Mouse (Mus musculus) heart, embryonic 15.5 days (tissue): ENCODE data around the gene Abat. TPM values are rescaled to one million over a fixed set of nuclear protein-coding genes. Genes with fewer than 3 reads are reported as not detected.

Experiments used
- ATAC-seq: fragments of 200-750 bp; cut with Nextera tagmentation; replicated peaks from 2 replicates; pipeline ENCODE4 v1.8.0; 2017; ENCODE audit warnings: low read depth, moderate TSS enrichment; ENCODE audit not compliant: insufficient number of reproducible peaks, insufficient read depth, low FRiP score
- H3K27ac ChIP-seq: fragments of 300-500 bp; sonication (generic); 2 replicates; pipeline ENCODE4 v1.5.1; 2015; ENCODE audit warnings: mild to moderate bottlenecking, inconsistent platforms
- H3K27me3 ChIP-seq: fragments of 300-500 bp; sonication (generic); 2 replicates; pipeline ENCODE4 v1.6.1; 2015; ENCODE audit warnings: inconsistent platforms
- H3K36me3 ChIP-seq: fragments of 300-500 bp; sonication (generic); 2 replicates; pipeline ENCODE4 v1.6.1; 2015; ENCODE audit warnings: mild to moderate bottlenecking, inconsistent platforms
- H3K4me1 ChIP-seq: fragments of 300-500 bp; sonication (generic); replicated peaks from 2 replicates; pipeline ENCODE4 v1.6.1; 2015; ENCODE audit warnings: inconsistent platforms
- H3K4me2 ChIP-seq: fragments of 300-500 bp; sonication (generic); 2 replicates; pipeline ENCODE4 v1.6.1; 2015; ENCODE audit warnings: inconsistent platforms, mild to moderate bottlenecking, moderate library complexity
- H3K4me3 ChIP-seq: fragments of 300-500 bp; sonication (generic); 2 replicates; pipeline ENCODE4 v1.5.1; 2015; ENCODE audit warnings: mild to moderate bottlenecking, inconsistent platforms
- H3K9ac ChIP-seq: fragments of 300-500 bp; sonication (generic); 2 replicates; pipeline ENCODE4 v1.6.1; 2015; ENCODE audit warnings: mild to moderate bottlenecking, inconsistent platforms
- H3K9me3 ChIP-seq: fragments of 300-500 bp; sonication (generic); replicated peaks from 2 replicates; pipeline ENCODE4 v1.6.1; 2016; ENCODE audit warnings: inconsistent platforms
- WGBS: fragments of 180-500 bp; shearing (Covaris S2); methylation state at CpG from one replicate; pipeline ENCODE4 v1.1.7; 2015; ENCODE audit warnings: mixed read lengths; 5-methylcytosine and 5-hydroxymethylcytosine counted together
- polyA plus RNA-seq: library from polyadenylated mRNA; unstranded; fragments of >200 nt; fragmentation: Nextera tagmentation; extraction: Ambion mirVana; gene quantifications from 2 replicates; pipeline ENCODE4 v1.2.1, GENCODE M21; 2015

The Abat gene
- polyA plus RNA-seq, 1 experiment from 2014 or later: 25.7 TPM

GRCm38 (mm10) chr16:8576111-8576510 is 62.9 kb downstream of the Abat start:
- H3K9me3 ChIP-seq: no peaks in the 10 kb centered on the region
- 76% methylated on average over 3 of the region's 3 CpGs for WGBS

GRCm38 (mm10) chr16:8576901-8577300 is 63.7 kb downstream of the Abat start:
- no peaks in the 10 kb centered on the region for H3K4me1 ChIP-seq
- H3K4me2 ChIP-seq: no peak overlapping the region
- H3K9ac ChIP-seq: no peak overlapping the region
- no peak overlapping the region for H3K27ac ChIP-seq
- H3K4me3 ChIP-seq: no peak overlapping the region
- H3K9me3 ChIP-seq: no peaks in the 10 kb centered on the region
- no peak for ATAC-seq
- H3K36me3 ChIP-seq: no peaks in the 10 kb centered on the region; the same call in 1 of the 2 replicates
- H3K27me3 ChIP-seq: no peaks in the 10 kb centered on the region
- 56% methylated on average over 3 of the region's 3 CpGs for WGBS

More at GRCm38 (mm10) chr16:8576111-8576510, 62.9 kb downstream of the Abat start:
- no peaks in the 10 kb centered on the region for H3K4me1 ChIP-seq
- ATAC-seq: no peak
- no peak overlapping the region for H3K4me2 ChIP-seq
- H3K4me3 ChIP-seq: no peak overlapping the region
- H3K27me3 ChIP-seq: no peaks in the 10 kb centered on the region
- no peak overlapping the region for H3K9ac ChIP-seq
- no peak overlapping the region for H3K27ac ChIP-seq
- no peaks in the 10 kb centered on the region for H3K36me3 ChIP-seq

- peaks cover 8% of the 10 kb centered on the region for H3K36me3 ChIP-seq
- WGBS: 58% methylated on average over 4 of the region's 4 CpGs
- H3K4me1 ChIP-seq: no peaks in the 10 kb centered on the region
- H3K4me3 ChIP-seq: no peak overlapping the region
- H3K9ac ChIP-seq: no peak overlapping the region
- no peak overlapping the region for H3K4me2 ChIP-seq
- no peak for ATAC-seq
- no peak overlapping the region for H3K27ac ChIP-seq
- H3K27me3 ChIP-seq: no peaks in the 10 kb centered on the region
- H3K9me3 ChIP-seq: no peaks in the 10 kb centered on the region
Observed at GRCm38 (mm10) chr16:8578326-8578725, 65.1 kb downstream of the Abat start.

GRCm38 (mm10) chr16:8579546-8579945 is 66.3 kb downstream of the Abat start:
- H3K9ac ChIP-seq: no peak overlapping the region
- ATAC-seq: no peak
- H3K27ac ChIP-seq: no peak overlapping the region
- no peaks in the 10 kb centered on the region for H3K4me1 ChIP-seq
- no peak overlapping the region for H3K4me3 ChIP-seq
- peaks cover 8% of the 10 kb centered on the region for H3K36me3 ChIP-seq
- no peaks in the 10 kb centered on the region for H3K27me3 ChIP-seq
- no peak overlapping the region for H3K4me2 ChIP-seq
- WGBS: 69% methylated on average over 5 of the region's 5 CpGs
- H3K9me3 ChIP-seq: no peaks in the 10 kb centered on the region

GRCm38 (mm10) chr16:8581661-8582239 is 68.5 kb downstream of the Abat start:
- H3K27me3 ChIP-seq: no peaks in the 10 kb centered on the region
- peaks cover 8% of the 10 kb centered on the region for H3K36me3 ChIP-seq
- WGBS: 87% methylated on average over 6 of the region's 6 CpGs
- H3K9me3 ChIP-seq: no peaks in the 10 kb centered on the region
- no peaks in the 10 kb centered on the region for H3K4me1 ChIP-seq
- H3K9ac ChIP-seq: no peak overlapping the region
- H3K4me2 ChIP-seq: no peak overlapping the region
- no peak overlapping the region for H3K27ac ChIP-seq
- H3K4me3 ChIP-seq: no peak overlapping the region
- ATAC-seq: no peak

- no peak for ATAC-seq
Observed at GRCm38 (mm10) chr16:8582579-8583295, 69.5 kb downstream of the Abat start.

GRCm38 (mm10) chr16:8584248-8584647 is 71.0 kb downstream of the Abat start:
- Histone ChIP-seq H3K4me3 (no peak overlapping the region), H3K36me3 (peaks cover 14% of the 10 kb centered on the region), H3K4me1 (no peaks in the 10 kb centered on the region), H3K9me3 (no peaks in the 10 kb centered on the region), H3K27ac (no peak overlapping the region), H3K9ac (no peak overlapping the region), H3K4me2 (no peak overlapping the region), H3K27me3 (no peaks in the 10 kb centered on the region)
- WGBS: 81% methylated on average over 1 of the region's 1 CpGs
- no peak for ATAC-seq

More at GRCm38 (mm10) chr16:8582579-8583295, 69.5 kb downstream of the Abat start:
- Histone ChIP-seq H3K36me3 (peaks cover 8% of the 10 kb centered on the region), H3K27ac (no peak overlapping the region), H3K4me1 (no peaks in the 10 kb centered on the region), H3K4me3 (no peak overlapping the region), H3K9ac (no peak overlapping the region), H3K27me3 (no peaks in the 10 kb centered on the region), H3K9me3 (no peaks in the 10 kb centered on the region), H3K4me2 (no peak overlapping the region)
- 94% methylated on average over 5 of the region's 5 CpGs for WGBS

- Histone ChIP-seq H3K27ac (no peak overlapping the region), H3K36me3 (peaks cover 20% of the 10 kb centered on the region), H3K4me2 (no peak overlapping the region), H3K27me3 (no peaks in the 10 kb centered on the region), H3K4me3 (no peak overlapping the region), H3K9me3 (no peaks in the 10 kb centered on the region), H3K9ac (no peak overlapping the region), H3K4me1 (no peaks in the 10 kb centered on the region)
- ATAC-seq: no peak
- 74% methylated on average over 5 of the region's 5 CpGs for WGBS
Observed at GRCm38 (mm10) chr16:8585056-8585455, 71.8 kb downstream of the Abat start.

- no peaks in the 10 kb centered on the region for H3K36me3 ChIP-seq
- no peak overlapping the region for H3K4me2 ChIP-seq
- H3K4me3 ChIP-seq: no peak overlapping the region
- no peaks in the 10 kb centered on the region for H3K9me3 ChIP-seq
- no peak overlapping the region for H3K9ac ChIP-seq
- H3K4me1 ChIP-seq: no peaks in the 10 kb centered on the region
- 56% methylated on average over 4 of the region's 4 CpGs for WGBS
- ATAC-seq: no peak
- H3K27me3 ChIP-seq: no peaks in the 10 kb centered on the region
- no peak overlapping the region for H3K27ac ChIP-seq
Observed at GRCm38 (mm10) chr16:8595411-8595810, 82.2 kb downstream of the Abat start.

- no peaks in the 10 kb centered on the region for H3K27me3 ChIP-seq
- ATAC-seq: no peak
- no peak overlapping the region for H3K27ac ChIP-seq
- H3K4me3 ChIP-seq: no peak overlapping the region
- no peaks in the 10 kb centered on the region for H3K36me3 ChIP-seq
- no peaks in the 10 kb centered on the region for H3K4me1 ChIP-seq
- H3K4me2 ChIP-seq: no peak overlapping the region
- whole genome bisulfite sequencing: 54% methylated on average over 4 of the region's 4 CpGs
- H3K9ac ChIP-seq: no peak overlapping the region
- no peaks in the 10 kb centered on the region for H3K9me3 ChIP-seq
Observed at GRCm38 (mm10) chr16:8596336-8596735, 83.1 kb downstream of the Abat start.

GRCm38 (mm10) chr16:8597516-8597915 is 84.3 kb downstream of the Abat start:
- WGBS: 82% methylated on average over 5 of the region's 5 CpGs
- Histone ChIP-seq H3K4me3 (no peak overlapping the region), H3K9me3 (no peaks in the 10 kb centered on the region), H3K4me1 (no peaks in the 10 kb centered on the region), H3K9ac (no peak overlapping the region), H3K27ac (no peak overlapping the region), H3K36me3 (peaks cover 5% of the 10 kb centered on the region; the same call in 1 of the 2 replicates), H3K4me2 (no peak overlapping the region), H3K27me3 (no peaks in the 10 kb centered on the region)
- no peak for ATAC-seq

- 57% methylated on average over 3 of the region's 3 CpGs for WGBS
- no peak overlapping the region for H3K9ac ChIP-seq
- H3K4me2 ChIP-seq: no peak overlapping the region
- no peak for ATAC-seq
- H3K27me3 ChIP-seq: no peaks in the 10 kb centered on the region
- H3K36me3 ChIP-seq: peaks cover 8% of the 10 kb centered on the region; the same call in 1 of the 2 replicates
- no peaks in the 10 kb centered on the region for H3K4me1 ChIP-seq
- H3K4me3 ChIP-seq: no peak overlapping the region
- no peaks in the 10 kb centered on the region for H3K9me3 ChIP-seq
- no peak overlapping the region for H3K27ac ChIP-seq
Observed at GRCm38 (mm10) chr16:8603789-8604188, 90.6 kb downstream of the Abat start.
